Mouse (Mus musculus) gastrocnemius, adult 2 months (tissue): ENCODE measurements around the gene Hmga2. TPM values are rescaled to one million over a fixed set of nuclear protein-coding genes. Genes with fewer than 3 reads are reported as not detected.

Source experiments
- DNase-seq: peaks from one replicate; pipeline ENCODE4 v3.0.0; 2022
- H3K27ac ChIP-seq: fragments of 200-600 bp; 2 replicates; pipeline ENCODE4 v1.8.1; 2022; ENCODE audit warnings: mild to moderate bottlenecking
- H3K4me3 ChIP-seq: fragments of 200-600 bp; 2 replicates; pipeline ENCODE4 v1.8.1; 2022; ENCODE audit warnings: mild to moderate bottlenecking, moderate library complexity
- CTCF ChIP-seq: fragments of 200-600 bp; IDR thresholded peaks from 2 replicates; pipeline ENCODE4 v1.8.1; 2022; ENCODE audit warnings: antibody characterized with exemption, mild to moderate bottlenecking, moderate library complexity
- intact Hi-C: fragments of 180-260 bp; cut with DNase I; formaldehyde crosslinking; loops from one replicate; pipeline ENCODE4 v1.15.1; 2025
- total RNA-seq, 2 experiments: library from RNA; stranded (reverse); gene quantifications; 2 replicates each; pipeline ENCODE4 v1.2.3; 2021

Gene Hmga2
- total RNA-seq, 2 experiments from 2014 or later = 0.10 TPM; not detected in 1

GRCm38 (mm10) chr10:120487881-120488280, 11.6 kb upstream of the Hmga2 start:
- intact Hi-C loops = no loop called here
- Histone ChIP-seq H3K27ac (no peak overlapping the region), H3K4me3 (no peak overlapping the region)
- no peak for TF ChIP-seq CTCF
- DNase-seq = no peak

GRCm38 (mm10) chr10:120485461-120485860, 9.2 kb upstream of the Hmga2 start:
- intact Hi-C loops = no loop called here
- no peak for DNase-seq
- no peak for TF ChIP-seq CTCF
- Histone ChIP-seq H3K4me3 (no peak overlapping the region), H3K27ac (no peak overlapping the region)

- no peak overlapping the region for H3K27ac ChIP-seq
- TF ChIP-seq CTCF = no peak
- no peak for DNase-seq
- intact Hi-C loops = no loop called here
- H3K4me3 ChIP-seq = no peak overlapping the region
These were observed 7.9 kb upstream of the Hmga2 start for GRCm38 (mm10) chr10:120484144-120484543.

- TF ChIP-seq CTCF = no peak
- no peak for DNase-seq
- H3K4me3 ChIP-seq = peak overlapping the region; percentile 5; the same call in 1 of the 2 replicates
- intact Hi-C loops = loop anchor here (10.0 kb wide), 1 partner anchor 53 kb away; no protein-coding TSS in a partner anchor
- no peak overlapping the region for H3K27ac ChIP-seq
These were observed 1.9 kb upstream of the Hmga2 start for GRCm38 (mm10) chr10:120478164-120478563.

- intact Hi-C loops = loop anchor here (10.0 kb wide), 1 partner anchor 53 kb away; no protein-coding TSS in a partner anchor
- TF ChIP-seq CTCF = no peak
- Histone ChIP-seq H3K27ac (no peak overlapping the region), H3K4me3 (peak overlapping the region; percentile 74)
- no peak for DNase-seq
These were observed 1.2 kb upstream of the Hmga2 start for GRCm38 (mm10) chr10:120477501-120477900.

- no peak overlapping the region for H3K27ac ChIP-seq
- intact Hi-C loops = loop anchor here (10.0 kb wide), 1 partner anchor 52 kb away; no protein-coding TSS in a partner anchor
- TF ChIP-seq CTCF = no peak
- H3K4me3 ChIP-seq = peak overlapping the region; percentile 74
- peak; percentile 31 for DNase-seq
These were observed 457 bp upstream of the Hmga2 start for GRCm38 (mm10) chr10:120476516-120477336.

GRCm38 (mm10) chr10:120475041-120475541, 1.2 kb downstream of the Hmga2 start:
- no peak for TF ChIP-seq CTCF
- peak overlapping the region; percentile 74 for H3K4me3 ChIP-seq
- intact Hi-C loops = loop anchor here (10.0 kb wide), 1 partner anchor 50 kb away; no protein-coding TSS in a partner anchor
- no peak overlapping the region for H3K27ac ChIP-seq
- DNase-seq = peak; percentile 22

GRCm38 (mm10) chr10:120474301-120474700, 2.0 kb downstream of the Hmga2 start:
- H3K27ac ChIP-seq = no peak overlapping the region
- no peak for DNase-seq
- peak overlapping the region; percentile 74 for H3K4me3 ChIP-seq
- intact Hi-C loops = loop anchor here (10.0 kb wide), 1 partner anchor 50 kb away; no protein-coding TSS in a partner anchor
- no peak for TF ChIP-seq CTCF

GRCm38 (mm10) chr10:120473218-120473617, 3.1 kb downstream of the Hmga2 start:
- intact Hi-C loops = loop anchor here (10.0 kb wide), 1 partner anchor 48 kb away; no protein-coding TSS in a partner anchor
- no peak for DNase-seq
- Histone ChIP-seq H3K4me3 (no peak overlapping the region), H3K27ac (no peak overlapping the region)
- no peak for TF ChIP-seq CTCF

GRCm38 (mm10) chr10:120472606-120473005, 3.7 kb downstream of the Hmga2 start:
- TF ChIP-seq CTCF = no peak
- no peak for DNase-seq
- intact Hi-C loops = loop anchor here (10.0 kb wide), 1 partner anchor 48 kb away; no protein-coding TSS in a partner anchor
- Histone ChIP-seq H3K4me3 (no peak overlapping the region), H3K27ac (no peak overlapping the region)

- no peak overlapping the region for H3K4me3 ChIP-seq
- intact Hi-C loops = no loop called here
- no peak for DNase-seq
- TF ChIP-seq CTCF = no peak
- H3K27ac ChIP-seq = no peak overlapping the region
These were observed 11.1 kb downstream of the Hmga2 start for GRCm38 (mm10) chr10:120465121-120465520.

- no peak overlapping the region for H3K27ac ChIP-seq
- H3K4me3 ChIP-seq = no peak overlapping the region
- intact Hi-C loops = no loop called here
- no peak for TF ChIP-seq CTCF
- no peak for DNase-seq
These were observed 14.5 kb downstream of the Hmga2 start for GRCm38 (mm10) chr10:120461769-120462168.

GRCm38 (mm10) chr10:120461301-120461700, 15.0 kb downstream of the Hmga2 start:
- no peak overlapping the region for H3K27ac ChIP-seq
- intact Hi-C loops = no loop called here
- no peak for DNase-seq
- no peak overlapping the region for H3K4me3 ChIP-seq
- TF ChIP-seq CTCF = no peak
